Mouse (Mus musculus): ENCODE measurements around the gene Rhox4b.
"Not testable (repeated sequence)": the region's sequence is repeated elsewhere in the genome, so short reads cannot be mapped to it uniquely, and the experiment has no call there.

Rhox4b gene

DNA sequence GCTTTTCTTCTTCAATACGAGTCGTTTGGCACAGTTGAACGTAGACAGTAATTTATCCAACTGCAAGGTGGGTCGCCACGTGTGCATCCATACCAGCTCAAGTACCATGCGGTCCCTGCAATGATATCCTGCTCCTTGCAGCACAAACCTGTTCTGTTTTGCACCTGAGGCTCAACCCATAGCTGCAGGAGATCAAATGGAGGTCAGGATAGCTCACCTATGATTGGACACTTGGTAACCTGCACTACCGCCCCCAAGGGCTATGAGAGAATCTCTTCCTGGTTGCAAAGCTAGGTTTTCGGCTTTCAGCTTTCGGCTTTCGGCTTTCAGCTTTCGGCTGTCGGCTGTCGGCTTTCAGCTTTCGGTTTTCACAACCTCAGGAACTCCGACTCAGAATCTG lies at the start of gene Rhox4b:
Gene Rhox4b, plus strand, starts transcription at position 301 of the 400 bp plus-strand sequence.
- DNase-seq (ENCODE audit: low spot score) = not testable (repeated sequence)

DNA sequence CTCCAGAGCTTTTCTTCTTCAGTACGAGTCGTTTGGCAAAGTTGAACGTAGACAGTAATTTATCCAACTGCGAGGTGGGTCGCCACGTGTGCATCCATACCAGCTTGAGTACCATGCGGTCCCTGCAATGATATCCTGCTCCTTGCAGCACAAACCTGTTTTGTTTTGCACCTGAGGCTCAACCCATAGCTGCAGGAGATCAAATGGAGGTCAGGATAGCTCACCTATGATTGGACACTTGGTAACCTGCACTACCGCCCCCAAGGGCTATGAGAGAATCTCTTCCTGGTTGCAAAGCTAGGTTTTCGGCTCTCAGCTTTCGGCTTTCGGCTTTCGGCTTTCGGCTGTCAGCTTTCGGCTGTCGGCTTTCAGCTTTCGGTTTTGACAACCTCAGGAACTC lies 41.7 kb upstream of the Rhox4b start, which contains the start of gene Rhox4a2:
Gene Rhox4a2, plus strand, starts transcription at position 301 of the 400 bp plus-strand sequence.
- not testable (repeated sequence) for DNase-seq (ENCODE audit: low spot score)

DNA sequence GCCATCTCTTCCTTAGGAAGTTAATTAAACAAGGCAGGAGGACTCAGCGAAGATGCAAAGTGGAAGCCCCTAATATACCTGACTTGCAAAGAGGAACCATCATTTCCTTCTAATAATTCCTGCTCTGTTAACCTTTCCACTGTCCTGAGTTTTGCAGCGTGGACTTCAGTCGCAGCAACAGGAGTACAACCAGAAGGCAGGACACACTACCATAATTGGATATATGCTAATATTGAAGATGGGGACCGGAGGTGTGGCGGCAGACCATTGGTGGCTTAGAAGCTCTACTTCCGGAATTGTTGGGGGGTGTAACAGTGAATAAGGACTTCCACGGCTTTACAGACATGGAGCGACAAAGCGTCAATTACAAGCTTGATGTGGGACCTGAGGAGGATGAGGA lies 20.5 kb upstream of the Rhox4b start, which contains the start of gene Rhox2b:
Gene Rhox2b, plus strand, starts transcription at position 301 of the 400 bp plus-strand sequence.
- not testable (repeated sequence) for DNase-seq (ENCODE audit: low spot score)

DNA sequence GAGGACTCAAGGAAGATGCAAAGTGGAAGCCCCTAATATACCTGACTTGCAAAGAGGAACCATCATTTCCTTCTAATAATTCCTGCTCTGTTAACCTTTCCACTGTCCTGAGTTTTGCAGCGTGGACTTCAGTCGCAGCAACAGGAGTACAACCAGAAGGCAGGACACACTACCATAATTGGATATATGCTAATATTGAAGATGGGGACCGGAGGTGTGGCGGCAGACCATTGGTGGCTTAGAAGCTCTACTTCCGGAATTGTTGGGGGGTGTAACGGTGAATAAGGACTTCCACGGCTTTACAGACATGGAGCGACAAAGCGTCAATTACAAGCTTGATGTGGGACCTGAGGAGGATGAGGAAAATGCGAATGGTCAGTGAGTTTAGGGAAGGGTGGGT lies 21.1 kb downstream of the Rhox4b start, which contains the start of gene Rhox2c:
Gene Rhox2c, plus strand, starts transcription at position 301 of the 400 bp plus-strand sequence.
- not testable (repeated sequence) for DNase-seq (ENCODE audit: low spot score)

DNA sequence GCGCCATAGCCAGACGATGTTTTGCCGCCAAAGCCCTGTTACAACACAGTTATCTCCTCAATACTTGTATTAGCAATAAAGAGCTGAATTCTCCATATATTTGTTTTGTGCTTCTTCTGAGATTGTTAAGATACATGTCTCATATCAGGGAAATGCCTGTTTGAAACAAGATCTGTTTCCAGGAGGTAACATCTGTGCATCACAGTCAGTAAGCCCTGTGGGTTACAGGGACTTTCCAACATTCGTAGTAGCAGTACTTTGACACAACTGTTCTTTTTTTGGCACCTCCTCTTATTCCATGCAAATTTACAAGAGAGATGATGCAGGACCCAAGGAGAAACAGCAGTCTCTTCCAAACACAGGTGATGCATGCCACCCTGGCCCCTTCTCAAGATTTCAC lies 26.0 kb downstream of the Rhox4b start, which contains the start of gene Rhox3c:
Gene Rhox3c, plus strand, starts transcription at position 301 of the 400 bp plus-strand sequence.
- DNase-seq (ENCODE audit: low spot score) = not testable (repeated sequence)

DNA sequence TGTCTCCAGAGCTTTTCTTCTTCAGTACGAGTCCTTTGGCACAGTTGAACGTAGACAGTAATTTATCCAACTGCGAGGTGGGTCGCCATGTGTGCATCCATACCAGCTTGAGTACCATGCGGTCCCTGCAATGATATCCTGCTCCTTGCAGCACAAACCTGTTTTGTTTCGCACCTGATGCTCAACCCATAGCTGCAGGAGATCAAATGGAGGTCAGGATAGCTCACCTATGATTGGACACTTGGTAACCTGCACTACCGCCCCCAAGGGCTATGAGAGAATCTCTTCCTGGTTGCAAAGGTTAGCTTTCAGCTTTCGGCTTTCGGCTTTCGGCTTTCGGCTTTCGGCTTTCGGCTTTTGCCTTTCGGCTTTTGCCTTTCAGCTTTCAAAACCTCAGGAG lies 47.7 kb downstream of the Rhox4b start, which contains the start of gene Rhox4c:
Gene Rhox4c, plus strand, starts transcription at position 301 of the 400 bp plus-strand sequence.
- not testable (repeated sequence) for DNase-seq (ENCODE audit: low spot score)
